Mouse (Mus musculus): ENCODE results near the gene Epm2aip1.

Epm2aip1 gene

DNA sequence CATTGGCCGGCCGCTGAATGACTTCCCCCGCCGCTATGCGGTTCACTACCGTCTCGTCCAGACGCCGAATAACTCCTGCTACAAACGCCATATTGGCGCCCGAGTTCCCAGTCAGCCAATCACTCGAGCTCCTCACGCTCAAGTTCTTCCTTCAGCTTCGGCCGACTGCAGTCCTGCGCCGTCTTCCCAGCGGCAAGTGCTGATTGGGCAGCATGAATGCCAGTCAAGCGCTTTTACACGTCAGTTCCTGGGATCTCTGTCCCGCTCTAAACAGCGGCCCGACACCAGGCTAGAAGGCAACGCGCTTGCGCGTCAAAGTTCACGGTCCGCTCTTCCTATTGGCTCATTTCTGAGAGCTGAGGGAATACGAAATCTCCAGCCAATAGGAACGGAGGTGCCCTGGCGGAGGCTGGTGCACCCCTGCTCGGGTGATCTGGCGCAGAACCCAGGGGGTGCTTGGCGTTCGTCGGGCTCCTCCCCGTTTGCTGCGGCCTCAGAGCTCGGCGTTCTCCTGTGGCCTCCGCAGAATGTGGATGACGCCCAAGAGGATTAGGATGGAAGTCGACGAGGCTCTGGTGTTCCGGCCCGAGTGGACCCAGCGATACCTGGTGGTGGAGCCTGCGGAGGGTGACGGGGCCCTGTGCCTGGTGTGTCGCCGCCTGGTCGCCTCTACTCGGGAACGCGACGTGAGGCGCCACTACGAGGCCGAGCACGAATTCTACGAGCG lies at the start of gene Epm2aip1, which contains the start of gene Mlh1:
TSS of gene Epm2aip1 (plus strand) at position 496 of the 727 bp plus-strand sequence.
TSS of gene Mlh1 (minus strand) at position 358 of the 727 bp plus-strand sequence.
- in situ Hi-C loops (cut with MboI, MseI) = no loop called here

- in situ Hi-C loops (cut with MboI, MseI) = no loop called here
Measured at GRCm38 (mm10) chr9:111223406-111223805, 48.3 kb upstream of the Epm2aip1 start.

GRCm38 (mm10) chr9:111228446-111228845 lies 43.3 kb upstream of the Epm2aip1 start:
- in situ Hi-C loops (cut with MboI, MseI) = no loop called here

DNA sequence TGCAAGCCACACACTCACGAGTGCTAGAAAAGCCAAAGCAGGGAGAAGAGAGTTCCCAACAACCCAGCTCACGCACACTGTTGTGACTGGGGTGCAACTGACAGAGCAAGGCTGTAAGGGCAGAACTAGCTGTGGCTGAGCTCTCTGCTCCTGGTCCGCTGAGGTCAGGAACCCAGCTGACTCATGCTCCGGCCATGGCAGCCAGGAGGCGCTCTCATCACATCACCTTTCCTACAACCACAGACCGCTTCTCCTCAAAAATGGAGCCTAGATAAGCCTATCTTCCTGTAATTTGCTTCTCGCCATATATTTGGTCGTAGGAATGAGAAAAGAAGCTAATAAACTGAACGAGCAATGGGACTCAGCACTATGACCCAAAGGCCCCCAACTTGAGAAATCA lies 37.0 kb upstream of the Epm2aip1 start:
- in situ Hi-C loops (cut with MboI, MseI) = no loop called here

DNA sequence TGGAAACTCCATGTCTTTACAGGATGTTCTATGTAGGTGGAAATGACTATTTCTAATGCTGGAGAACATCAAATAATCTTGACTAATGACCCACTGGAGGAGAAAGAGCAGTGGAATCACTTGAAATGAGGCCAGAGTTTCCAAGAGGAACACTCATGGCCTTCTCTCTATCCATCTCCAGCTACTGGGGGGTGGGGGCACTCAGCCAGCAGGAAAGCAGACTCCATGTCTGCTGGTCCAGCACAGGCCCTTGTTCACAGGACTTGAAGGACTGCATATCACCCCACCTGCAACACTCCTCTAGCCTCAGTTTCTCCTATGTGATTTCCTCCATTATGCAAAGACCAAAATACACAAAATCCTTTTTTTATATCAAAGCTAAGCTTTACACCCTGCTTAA lies 34.0 kb upstream of the Epm2aip1 start:
- in situ Hi-C loops (cut with MboI, MseI) = no loop called here

DNA sequence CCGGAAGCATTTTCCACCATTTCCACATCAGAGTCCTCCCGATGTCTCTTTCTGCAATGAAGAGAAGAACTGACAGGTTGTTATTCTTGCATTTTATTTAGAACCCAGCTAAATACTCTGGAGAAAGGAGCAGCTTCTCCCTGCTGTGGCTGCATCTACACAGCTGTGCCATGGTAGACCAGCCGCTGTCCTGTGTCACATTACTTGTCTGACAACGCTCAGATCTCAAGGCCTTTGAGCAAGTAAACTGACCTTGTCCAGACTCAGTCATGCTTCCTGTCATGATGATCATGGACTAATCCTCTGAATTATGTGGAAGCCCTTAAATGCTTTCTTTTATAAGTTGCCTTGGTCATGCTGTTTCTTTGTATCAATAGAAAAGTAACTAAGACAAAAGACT lies 31.9 kb upstream of the Epm2aip1 start:
- in situ Hi-C loops (cut with MboI, MseI) = no loop called here

GRCm38 (mm10) chr9:111243384-111243783 lies 28.3 kb upstream of the Epm2aip1 start:
- in situ Hi-C loops (cut with MboI, MseI) = no loop called here

- in situ Hi-C loops (cut with MboI, MseI) = no loop called here
Measured at GRCm38 (mm10) chr9:111245546-111245945, 26.2 kb upstream of the Epm2aip1 start.

DNA sequence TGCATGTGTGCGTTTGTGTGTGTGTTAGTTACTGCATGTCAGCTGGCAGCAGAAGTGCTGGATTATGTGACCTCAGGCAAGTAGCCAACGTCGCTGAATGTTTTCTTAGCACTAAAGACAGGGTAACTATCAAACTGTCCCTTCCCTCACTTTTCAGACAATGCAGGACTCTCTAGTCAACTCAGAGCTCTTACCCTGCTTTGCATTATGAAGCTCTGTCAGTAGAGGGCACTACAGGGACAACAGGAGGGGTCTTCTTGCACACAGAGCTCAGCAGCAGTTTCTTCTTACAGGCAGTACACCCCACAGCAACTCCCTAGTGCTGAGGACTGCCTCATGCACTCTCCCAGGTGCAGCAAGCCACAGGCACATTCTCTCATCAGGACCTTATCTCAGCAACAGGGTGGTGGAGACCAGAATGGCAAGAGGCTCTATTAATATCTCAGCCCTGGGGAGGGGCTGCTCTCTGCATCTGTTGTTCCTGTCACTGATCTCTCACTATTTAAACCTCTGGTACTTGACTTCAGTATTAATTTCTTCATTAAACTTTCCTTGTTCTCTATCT lies 24.0 kb upstream of the Epm2aip1 start:
- in situ Hi-C loops (cut with MboI, MseI) = no loop called here

GRCm38 (mm10) chr9:111252161-111252869 lies 19.4 kb upstream of the Epm2aip1 start:
- in situ Hi-C loops (cut with MboI, MseI) = no loop called here

- in situ Hi-C loops (cut with MboI, MseI) = no loop called here
Measured at GRCm38 (mm10) chr9:111260360-111260985, 11.3 kb upstream of the Epm2aip1 start.

DNA sequence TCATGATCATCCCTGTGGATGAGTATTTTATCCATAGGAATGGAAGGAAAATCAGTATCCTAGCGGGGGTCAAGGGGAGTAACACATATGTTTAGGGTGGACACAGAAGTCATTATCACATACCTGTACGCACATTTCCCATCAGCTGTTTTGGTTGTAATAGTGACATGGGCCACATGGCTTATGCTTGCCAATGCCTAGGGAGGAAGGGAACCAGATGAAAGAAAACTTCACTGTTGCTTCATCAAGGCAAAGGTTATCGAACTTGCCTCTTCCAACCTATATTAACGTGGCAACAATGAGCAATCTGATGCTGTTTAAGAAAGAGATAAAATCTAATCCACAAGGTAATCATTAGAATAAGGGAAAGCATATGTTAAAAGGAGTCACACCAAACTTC lies 10.4 kb upstream of the Epm2aip1 start:
- in situ Hi-C loops (cut with MboI, MseI) = no loop called here

DNA sequence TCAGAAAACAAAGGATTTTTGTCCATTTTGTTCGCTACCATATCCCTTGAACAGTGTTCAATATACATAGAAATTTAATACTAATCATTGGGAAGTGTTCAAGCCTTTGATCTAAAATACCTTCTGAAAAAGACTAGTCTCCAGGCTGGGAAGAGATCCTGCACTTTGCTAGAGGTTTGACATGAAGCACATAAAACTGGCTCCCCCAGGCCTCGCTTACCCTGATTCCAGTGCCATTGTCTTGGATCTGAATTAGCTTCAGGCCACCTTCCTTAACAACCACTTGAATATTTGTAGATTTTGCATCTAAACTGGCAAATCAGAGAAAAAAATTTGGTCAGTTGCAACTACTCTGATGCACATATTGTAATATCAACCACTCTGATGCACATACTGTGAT lies 3.7 kb upstream of the Epm2aip1 start:
- in situ Hi-C loops (cut with MboI, MseI) = no loop called here

GRCm38 (mm10) chr9:111270606-111271005 lies 1.1 kb upstream of the Epm2aip1 start:
- in situ Hi-C loops (cut with MboI, MseI) = no loop called here

GRCm38 (mm10) chr9:111271056-111271433 lies 684 bp upstream of the Epm2aip1 start:
- in situ Hi-C loops (cut with MboI, MseI) = no loop called here

DNA sequence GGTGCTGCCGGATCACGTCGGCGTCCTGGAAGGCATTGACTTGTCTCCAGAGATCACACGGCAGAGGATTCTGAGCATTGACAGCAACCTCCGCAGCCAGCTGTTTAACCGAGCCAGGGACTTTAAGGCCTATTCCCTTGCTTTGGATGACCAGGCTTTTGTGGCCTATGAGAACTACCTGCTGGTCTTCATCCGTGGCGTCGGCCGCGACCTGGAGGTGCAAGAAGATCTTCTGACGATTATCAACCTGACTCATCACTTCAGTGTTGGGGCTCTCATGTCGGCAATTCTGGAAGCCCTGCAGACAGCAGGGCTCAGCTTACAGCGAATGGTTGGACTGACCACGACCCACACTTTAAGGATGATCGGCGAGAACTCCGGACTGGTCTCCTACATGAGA lies 627 bp downstream of the Epm2aip1 start:
- in situ Hi-C loops (cut with MboI, MseI) = no loop called here

DNA sequence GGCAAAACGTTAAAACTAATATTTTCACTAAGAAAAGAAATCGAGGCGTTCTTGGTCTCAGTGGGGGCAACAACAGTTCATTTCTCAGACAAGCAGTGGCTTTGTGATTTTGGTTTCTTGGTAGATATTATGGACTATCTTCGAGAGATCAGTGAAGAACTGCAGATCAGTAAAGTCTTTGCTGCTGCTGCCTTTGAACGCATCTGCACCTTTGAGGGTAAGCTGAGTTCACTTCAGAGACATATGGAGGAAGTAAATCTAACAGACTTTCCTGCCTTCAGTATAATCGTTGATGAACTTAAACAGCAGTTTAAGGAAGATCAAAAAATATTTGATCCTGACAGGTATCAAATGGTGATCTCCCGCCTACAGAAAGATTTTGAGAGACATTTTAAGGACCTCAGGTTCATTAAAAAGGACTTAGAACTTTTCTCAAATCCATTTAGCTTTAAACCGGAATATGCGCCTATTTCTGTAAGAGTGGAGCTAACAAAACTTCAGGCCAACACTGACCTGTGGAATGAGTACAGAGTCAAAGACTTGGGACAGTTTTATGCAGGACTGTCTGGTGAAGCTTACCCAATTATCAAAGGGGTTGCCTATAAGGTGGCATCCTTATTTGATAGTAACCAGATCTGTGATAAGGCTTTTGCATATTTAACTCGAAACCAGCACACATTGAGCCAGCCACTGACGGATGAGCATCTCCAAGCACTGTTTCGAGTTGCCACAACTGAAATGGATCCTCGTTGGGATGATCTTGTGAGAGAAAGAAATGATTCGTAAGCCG lies 1.5 kb downstream of the Epm2aip1 start:
- in situ Hi-C loops (cut with MboI, MseI) = no loop called here

- in situ Hi-C loops (cut with MboI, MseI) = no loop called here
Measured at GRCm38 (mm10) chr9:111273958-111274357, 2.2 kb downstream of the Epm2aip1 start.

DNA sequence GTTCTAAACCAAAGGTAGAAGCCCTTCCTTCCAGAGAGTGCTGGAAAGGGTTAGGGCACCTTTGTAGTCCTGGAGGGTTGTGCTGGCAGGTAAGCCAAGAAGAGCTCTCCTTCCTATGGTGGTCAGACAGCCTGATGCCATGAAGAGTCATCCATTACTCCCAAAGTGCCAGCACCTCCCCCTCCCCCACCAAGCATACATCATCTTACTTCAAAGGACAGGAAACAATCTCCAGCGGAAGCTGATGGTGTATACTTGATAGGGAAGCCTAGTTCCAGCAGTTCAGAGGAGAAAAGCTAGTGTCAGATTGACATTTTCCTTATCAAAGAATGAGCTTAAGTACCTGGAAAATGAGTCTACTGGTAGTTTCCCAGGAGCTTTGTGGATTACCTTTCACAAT lies 3.4 kb downstream of the Epm2aip1 start:
- in situ Hi-C loops (cut with MboI, MseI) = no loop called here

DNA sequence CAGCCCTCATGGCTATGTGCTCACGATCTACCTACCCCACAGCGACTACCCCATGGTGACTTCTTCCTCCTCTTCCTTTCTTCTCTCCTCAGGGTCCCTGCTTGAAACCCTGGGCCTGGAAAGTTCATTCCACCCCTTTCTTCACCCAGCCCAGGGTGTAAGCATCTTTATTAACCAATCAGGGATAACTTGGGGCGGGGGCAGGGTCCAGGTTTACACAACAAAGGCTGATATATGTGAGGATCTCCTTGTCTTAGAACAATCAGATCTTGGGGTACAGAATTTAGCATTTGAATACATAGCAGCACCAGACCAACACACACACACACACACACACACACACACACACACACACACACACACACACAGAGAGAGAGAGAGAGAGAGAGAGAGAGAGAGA lies 13.3 kb downstream of the Epm2aip1 start:
- in situ Hi-C loops (cut with MboI, MseI) = no loop called here

- in situ Hi-C loops (cut with MboI, MseI) = no loop called here
Measured at GRCm38 (mm10) chr9:111285676-111286075, 13.9 kb downstream of the Epm2aip1 start.

DNA sequence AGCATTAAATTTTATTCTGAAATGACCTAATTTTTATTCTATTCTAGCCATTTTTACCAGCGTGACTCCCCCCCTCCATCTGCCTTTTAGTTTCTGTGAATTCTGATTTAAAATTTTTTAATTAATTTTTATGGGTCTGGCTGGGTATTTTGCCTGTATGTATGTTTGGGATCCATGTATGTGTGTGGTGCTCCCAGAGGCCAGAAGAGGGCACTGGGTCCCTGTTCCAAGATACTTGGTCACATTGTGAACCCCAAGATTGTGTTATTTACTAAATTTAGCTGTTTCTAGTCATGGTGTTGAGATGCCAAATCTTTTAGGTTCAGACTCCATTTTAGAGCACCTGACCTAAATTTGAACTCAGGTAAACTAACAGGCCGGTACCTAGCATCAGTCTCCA lies 14.7 kb downstream of the Epm2aip1 start:
- in situ Hi-C loops (cut with MboI, MseI) = no loop called here
